Mouse (Mus musculus): ENCODE results near the gene Dzip1l. TPM values are rescaled to one million over a fixed set of nuclear protein-coding genes. Genes with fewer than 3 reads are reported as not detected.

The Dzip1l gene
- 0.39 and 0.60 TPM in 2 replicates for polyA plus RNA-seq (2012; rRNA removed)

DNA sequence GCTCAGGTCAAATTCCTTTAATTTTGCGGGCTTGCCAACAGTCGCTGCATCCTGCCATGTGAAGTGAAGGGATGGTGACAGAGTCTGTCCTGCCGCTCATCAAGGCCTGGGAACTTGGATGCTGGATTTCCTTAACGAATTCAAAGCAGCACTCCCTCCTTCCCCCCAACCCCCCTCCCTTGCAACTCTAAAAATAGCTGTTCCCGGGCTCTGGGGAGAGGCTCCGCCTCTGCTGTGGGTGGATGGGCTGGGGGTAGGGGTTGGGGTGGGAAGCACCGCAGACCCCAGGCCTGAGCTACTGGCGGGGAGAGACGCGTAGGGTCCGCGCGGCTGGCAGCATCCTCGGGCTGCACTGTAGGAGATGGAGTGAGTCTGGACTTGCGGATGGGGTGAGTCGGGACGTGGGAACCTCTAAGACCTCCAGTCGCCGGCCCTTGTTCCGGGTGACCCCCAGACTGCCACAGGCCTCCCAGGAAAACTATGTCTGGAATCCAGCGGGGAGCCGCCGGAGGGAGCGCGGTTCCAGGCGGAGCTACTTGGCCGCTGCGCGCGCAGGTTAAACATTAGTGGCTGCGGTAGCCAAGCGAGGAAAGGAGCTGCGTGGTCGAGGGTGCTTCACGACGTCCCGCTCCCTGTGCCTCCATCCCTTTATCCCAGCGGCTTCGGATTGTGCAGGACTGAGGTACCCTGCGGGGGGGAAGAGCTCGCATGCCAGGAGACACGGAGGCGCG, at the start of gene Dzip1l:
Gene Dzip1l (plus strand): TSS at position 216 of the 731 bp plus-strand sequence.

DNA sequence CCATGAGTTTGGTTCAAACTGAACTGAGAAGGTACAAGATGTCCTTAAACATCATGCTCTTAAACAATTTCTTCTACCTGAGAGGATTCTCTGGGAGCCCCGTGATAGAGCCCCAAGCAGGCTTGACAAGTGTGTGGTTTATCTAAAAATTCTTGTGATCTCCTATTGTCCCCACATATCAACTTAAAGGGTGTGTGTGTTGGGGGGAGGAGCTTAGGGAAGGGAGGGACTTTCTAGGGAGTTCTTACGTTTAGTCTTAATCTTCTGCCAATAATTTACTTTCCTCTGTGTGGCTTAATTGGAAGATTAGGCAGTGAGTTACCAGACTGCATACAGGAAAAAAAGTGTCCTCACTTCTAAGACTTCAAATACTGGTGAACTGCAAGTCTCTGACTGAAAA, 17.1 kb upstream of the Dzip1l start, which contains the start of gene A4gnt:
Gene A4gnt (plus strand): TSS at position 301 of the 400 bp plus-strand sequence.

DNA sequence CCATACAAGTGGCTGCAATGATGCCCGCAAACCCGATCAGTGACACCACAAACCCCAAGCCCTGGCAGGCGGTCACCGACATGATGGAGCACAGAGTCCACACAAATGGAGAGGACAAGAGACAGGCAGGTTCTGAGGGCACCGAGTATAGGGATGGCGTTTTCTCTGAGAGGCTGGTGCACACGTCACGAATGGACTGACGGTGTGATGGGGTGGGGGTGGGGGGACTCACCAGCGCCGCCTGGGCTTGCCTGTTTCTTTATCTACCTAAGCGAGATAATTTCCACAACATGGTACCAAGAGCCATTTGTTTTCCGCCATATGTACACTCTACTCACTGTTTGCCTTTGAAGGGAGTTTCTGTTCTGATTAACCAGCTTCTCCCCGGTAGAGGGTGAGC, 87.8 kb downstream of the Dzip1l start, which contains the start of gene Cldn18:
Gene Cldn18 (minus strand): TSS at position 134 of the 400 bp plus-strand sequence.

Other genes with a start within 250 kb of the Dzip1l start
- 1.5 and 2.2 TPM in 2 replicates for gene Mras, start 192.1 kb upstream of the Dzip1l start, polyA plus RNA-seq (2012; rRNA removed)
- not detected in 2 replicates for gene Nme9, start 178.0 kb upstream of the Dzip1l start, polyA plus RNA-seq (2012; rRNA removed)
- gene Armc8, start 60.6 kb upstream of the Dzip1l start, polyA plus RNA-seq (2012; rRNA removed) = 5.8 and 6.6 TPM in 2 replicates
- 6.9 and 7.9 TPM in 2 replicates for gene Dbr1, start 53.7 kb upstream of the Dzip1l start, polyA plus RNA-seq (2012; rRNA removed)
- gene A4gnt, start 17.0 kb upstream of the Dzip1l start, polyA plus RNA-seq (2012; rRNA removed) = not detected in 2 replicates
- 0.01 TPM in 1 of 2 replicates, not detected in the other for gene Cldn18, start 87.8 kb downstream of the Dzip1l start, polyA plus RNA-seq (2012; rRNA removed)
- gene Sox14, start 246.7 kb downstream of the Dzip1l start, polyA plus RNA-seq (2012; rRNA removed) = not detected in 2 replicates